Mouse (Mus musculus): Measurements from ENCODE around the gene Mus81.
A peak's percentile ranks its signal among the peaks of the same experiment; 100 is the strongest.
"Not testable (repeated sequence)": the region's sequence is repeated elsewhere in the genome, so short reads cannot be mapped to it uniquely, and the experiment has no call there.

The Mus81 gene

DNA sequence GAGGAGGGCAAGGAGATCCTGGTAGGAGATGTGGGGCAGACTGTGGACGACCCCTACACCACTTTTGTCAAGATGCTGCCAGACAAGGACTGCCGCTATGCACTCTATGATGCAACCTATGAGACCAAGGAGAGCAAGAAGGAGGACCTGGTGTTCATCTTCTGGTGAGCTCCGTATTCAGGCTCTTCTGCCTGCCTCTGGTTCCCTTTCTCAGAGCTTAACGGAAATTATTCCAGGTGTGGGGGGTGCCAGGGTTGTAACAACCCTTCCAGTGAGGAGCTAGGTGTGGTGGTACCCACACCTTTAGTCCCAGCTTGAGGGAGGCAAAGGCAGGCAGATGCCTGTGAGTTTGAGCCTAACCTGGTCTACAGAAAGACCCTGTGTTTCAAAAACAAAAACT lies 4.4 kb upstream of the Mus81 start:
- no peak for DNase-seq (ENCODE audit: low read depth, low spot score)

- peak; percentile 80 for DNase-seq (ENCODE audit: low read depth, low spot score)
Observed at GRCm38 (mm10) chr19:5490898-5491708, 2.9 kb upstream of the Mus81 start.

DNA sequence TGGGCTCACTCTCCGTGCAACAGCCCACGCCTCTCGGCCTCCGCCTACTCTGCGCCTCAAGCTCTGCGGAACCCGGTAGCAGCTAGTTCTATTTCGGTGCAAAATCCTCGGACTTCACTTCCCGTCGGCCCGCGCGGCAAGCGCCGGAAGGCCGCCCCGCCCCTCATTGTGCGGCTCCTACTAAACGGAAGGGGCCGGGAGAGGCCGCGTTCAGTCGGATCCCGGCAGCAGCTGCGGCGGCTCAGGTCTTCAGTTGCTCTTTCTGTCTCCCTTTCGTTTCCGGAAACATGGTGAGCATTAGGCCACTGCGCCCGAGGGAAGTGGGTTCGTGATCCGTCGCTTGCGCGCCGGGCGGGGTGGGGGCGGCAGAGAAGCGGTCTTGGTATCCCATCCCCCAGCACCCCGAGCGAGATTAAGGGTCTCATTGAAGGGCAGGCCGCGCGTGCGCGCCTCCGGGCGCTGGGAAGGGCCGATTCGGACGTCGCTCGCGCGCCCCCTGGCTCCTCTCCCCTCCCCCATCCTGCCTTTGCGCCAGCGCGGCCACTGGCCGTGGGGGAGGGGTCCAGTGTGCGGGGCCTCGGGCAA lies 2.2 kb upstream of the Mus81 start, which contains the start of gene Cfl1:
TSS of gene Cfl1 (plus strand) at position 143 of the 585 bp plus-strand sequence.
- DNase-seq (ENCODE audit: low read depth, low spot score): peak; percentile 94

GRCm38 (mm10) chr19:5489721-5490120 lies 1.5 kb upstream of the Mus81 start:
- not testable (repeated sequence) for DNase-seq (ENCODE audit: low read depth, low spot score)

DNA sequence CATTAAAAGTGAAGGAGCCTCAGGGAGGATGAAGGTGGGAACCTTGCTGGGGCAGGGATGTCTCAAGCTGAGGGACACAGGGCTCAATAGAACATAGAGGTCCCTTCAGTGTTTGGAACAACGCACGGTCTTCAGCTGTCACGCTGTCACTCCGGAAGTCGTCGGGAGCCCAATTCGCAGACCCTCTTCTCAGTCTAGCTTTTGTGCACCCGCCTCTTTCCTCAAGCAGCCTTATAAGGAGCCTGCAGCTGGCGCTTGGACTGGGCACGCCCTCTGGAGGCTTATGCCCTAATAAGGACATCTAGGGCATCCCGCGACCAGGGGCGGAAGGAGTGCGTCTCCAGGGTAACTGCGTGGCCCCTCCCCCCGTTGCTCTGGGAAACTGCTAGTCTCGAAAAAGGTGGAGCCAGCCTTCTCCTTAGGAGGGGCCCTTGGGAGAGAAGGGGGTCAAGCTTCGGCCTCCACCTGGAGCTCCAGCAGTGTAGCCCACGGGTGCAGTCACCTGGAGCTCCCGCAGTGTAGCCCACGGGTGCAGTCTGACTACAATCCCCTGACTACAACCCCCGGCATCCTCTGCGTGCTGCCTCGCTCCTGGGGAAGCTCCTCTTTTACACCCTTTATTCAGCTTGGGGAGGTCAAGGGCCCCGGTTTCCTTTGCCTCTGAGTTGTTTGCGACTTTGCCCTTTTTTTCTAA lies 823 bp upstream of the Mus81 start:
- DNase-seq (ENCODE audit: low read depth, low spot score): peak; percentile 98

GRCm38 (mm10) chr19:5486771-5487170 lies 1.4 kb downstream of the Mus81 start:
- DNase-seq (ENCODE audit: low read depth, low spot score): no peak

DNA sequence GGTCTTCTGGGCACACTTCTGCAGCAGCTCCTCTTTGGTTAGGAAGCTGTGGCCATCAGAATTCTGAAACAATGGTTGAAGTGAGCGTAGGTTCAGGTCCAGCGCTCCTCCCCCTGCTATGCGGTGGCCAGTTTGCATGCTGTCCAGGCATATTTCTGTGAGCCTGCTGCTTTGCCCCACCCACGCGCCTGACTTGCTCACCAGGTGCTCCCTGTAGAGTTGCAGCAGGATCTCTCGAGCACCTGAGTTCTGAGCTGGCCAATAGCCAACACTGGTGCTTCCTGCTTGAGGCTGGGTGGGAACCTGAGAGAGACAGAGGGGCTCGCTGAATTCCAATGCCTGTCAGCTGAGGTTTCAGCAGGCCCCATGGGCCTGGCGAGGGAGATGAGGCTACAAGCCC lies 1.9 kb downstream of the Mus81 start:
- DNase-seq (ENCODE audit: low read depth, low spot score): no peak

GRCm38 (mm10) chr19:5485821-5486220 lies 2.4 kb downstream of the Mus81 start:
- no peak for DNase-seq (ENCODE audit: low read depth, low spot score)

DNA sequence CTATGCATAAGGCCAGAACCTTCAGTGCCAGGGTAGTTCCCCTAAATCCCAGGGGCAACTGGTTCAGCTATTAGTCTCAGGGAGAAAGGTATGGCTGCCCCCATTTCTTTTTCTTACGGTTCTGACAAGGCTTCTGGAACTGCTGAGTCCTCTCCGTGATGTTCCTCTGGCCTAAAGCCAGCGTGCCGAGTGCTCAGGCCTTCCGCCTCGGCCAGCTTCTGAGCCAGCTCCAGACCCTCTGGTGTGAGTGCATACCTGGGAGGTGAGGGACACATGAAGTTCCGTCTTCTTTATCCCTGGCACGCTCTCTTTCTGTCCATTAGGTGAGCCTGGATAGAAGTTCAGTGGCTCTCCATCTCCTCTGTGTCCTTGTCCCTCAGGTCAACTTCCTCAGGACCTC lies 2.8 kb downstream of the Mus81 start:
- no peak for DNase-seq (ENCODE audit: low read depth, low spot score)

GRCm38 (mm10) chr19:5484496-5484895 lies 3.7 kb downstream of the Mus81 start:
- no peak for DNase-seq (ENCODE audit: low read depth, low spot score)

- DNase-seq (ENCODE audit: low read depth, low spot score): no peak
Observed at GRCm38 (mm10) chr19:5483386-5484359, 4.5 kb downstream of the Mus81 start.

- no peak for DNase-seq (ENCODE audit: low read depth, low spot score)
Observed at GRCm38 (mm10) chr19:5481398-5481797, 6.8 kb downstream of the Mus81 start.

DNA sequence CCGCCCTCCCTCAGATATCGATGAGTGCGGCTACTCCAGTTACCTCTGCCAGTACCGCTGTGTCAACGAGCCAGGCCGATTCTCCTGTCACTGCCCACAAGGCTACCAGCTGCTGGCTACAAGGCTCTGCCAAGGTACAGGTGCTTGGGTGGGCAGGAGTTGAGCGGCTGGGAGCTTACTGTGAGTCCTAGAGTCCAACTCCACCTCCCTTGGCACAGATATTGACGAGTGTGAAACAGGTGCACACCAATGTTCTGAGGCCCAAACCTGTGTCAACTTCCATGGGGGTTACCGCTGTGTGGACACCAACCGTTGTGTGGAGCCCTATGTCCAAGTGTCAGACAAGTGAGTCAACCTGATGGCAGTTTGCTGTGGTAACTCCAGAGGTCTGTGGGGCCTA lies 8.2 kb downstream of the Mus81 start:
- no peak for DNase-seq (ENCODE audit: low read depth, low spot score)

DNA sequence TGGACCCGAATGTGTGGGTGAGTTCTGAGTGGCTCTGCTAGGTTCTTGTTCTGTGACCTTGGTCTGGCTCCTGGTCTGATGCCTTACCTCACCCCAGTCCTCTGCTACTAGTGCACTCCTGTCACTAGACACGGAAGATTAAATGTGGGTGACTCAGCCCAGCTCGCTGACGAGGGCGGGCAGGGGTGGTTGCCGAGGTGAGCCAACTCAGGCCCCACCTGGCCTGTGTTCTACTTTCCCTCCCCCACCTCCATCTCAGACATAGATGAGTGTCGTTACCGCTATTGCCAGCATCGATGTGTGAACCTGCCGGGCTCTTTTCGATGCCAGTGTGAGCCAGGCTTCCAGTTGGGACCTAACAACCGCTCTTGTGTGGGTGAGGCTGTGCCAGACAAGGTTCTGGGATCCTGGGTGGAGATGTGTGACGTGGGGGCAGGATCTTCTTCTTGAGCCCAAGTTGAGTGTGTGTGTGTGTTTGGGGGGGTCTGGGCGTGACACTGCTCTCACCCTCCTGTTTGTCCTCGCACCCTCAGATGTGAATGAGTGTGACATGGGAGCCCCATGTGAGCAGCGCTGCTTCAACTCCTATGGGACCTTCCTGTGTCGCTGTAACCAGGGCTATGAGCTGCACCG lies 10.4 kb downstream of the Mus81 start:
- DNase-seq (ENCODE audit: low read depth, low spot score): no peak

DNA sequence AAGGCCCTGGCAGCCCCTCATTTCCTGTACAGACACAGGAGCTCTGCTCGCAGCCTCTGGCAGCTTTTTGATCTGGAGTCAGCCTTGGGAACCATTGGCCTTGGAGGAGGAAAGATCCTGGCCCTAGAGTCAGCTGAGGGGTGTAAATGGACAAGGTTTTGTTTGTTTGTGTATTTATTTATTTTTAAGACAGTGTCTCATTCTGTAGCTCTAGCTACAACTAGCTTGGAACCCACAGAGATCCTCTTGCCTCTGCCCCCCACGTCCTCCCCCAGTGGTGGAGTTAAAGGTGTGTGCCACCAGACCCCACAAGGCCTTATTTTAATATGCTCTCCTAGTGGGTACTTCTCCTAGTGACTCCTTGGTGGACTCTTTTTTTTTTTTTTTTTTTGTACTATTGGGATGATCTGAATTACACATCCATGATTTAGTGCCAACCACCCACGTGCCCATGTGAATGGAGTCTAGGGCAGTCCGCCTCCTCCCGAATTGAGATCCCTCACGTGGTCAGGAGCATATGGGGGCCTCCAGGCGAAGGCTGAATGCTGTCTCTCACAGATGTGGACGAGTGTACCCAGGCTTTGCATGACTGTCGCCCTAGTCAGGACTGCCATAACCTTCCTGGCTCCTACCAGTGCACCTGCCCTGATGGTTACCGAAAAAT lies 11.1 kb downstream of the Mus81 start:
- DNase-seq (ENCODE audit: low read depth, low spot score): no peak

DNA sequence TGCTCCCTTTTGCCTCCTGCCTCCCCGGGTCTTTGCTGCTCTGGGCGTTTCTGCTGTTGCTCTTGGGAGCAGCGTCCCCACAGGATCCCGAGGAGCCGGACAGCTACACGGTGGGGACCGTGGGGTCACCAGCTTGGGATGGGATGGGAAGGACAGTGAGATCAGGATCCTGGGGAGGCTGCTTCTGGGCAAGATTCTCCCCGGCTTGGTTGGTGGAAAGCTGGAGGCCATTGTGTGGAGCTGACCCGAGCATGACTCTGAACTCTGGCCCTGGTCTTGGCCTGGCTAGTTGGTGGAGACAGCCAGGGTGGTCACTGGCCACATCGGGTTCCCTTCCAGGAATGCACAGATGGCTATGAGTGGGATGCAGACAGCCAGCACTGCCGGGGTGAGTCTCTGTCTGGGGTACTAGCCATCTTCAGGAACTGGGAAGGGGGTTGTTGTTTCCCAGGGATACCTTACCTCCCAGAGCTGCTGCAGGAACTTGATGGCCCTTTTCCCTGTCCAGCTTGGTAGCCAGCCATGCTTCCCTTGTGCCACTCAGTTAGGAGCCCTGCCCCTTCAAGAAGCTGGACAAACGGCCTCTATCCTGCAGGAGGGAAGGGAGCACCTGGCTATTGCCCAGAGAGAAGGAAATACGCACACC lies 13.0 kb downstream of the Mus81 start:
- no peak for DNase-seq (ENCODE audit: low read depth, low spot score)

DNA sequence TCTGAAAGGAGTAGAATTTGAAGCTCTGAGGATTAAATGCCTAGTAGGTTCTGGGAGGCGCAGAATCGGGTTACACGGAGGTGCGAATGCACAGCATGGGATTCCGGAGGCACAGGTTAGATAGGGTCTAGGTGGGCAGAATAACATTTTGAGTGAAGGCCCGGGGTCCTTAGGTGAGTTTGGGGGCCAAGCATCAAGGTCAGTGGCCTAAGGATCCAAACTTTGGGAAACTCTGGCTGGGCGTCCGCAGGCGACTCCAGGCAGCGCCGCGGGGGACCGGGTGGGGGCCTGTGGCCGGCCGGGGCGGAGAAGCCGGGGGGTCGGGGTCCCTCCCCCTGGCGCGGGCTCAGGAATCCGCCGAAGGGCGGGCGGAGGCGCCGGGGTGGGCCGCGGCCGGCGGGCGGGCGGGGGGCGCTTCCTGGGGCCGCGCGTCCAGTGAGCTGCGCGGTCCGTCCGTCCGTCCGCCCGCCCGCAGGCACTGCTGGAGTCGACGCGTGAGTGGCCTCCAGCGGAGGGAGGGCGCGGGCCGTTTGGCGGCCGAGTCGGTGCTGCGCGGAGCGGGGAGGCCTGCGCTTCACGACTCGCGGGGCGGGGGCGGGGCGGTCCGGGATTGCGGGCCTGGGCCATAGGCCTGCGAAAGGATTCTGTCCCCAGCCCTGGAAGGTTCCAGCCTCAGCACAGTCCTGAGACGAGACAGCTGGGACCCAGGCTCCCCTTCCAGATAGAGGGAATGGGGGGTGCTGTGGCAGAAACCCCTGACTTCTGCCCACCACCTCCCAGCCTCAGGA lies 13.7 kb downstream of the Mus81 start:
- DNase-seq (ENCODE audit: low read depth, low spot score): no peak

- peak; percentile 80 for DNase-seq (ENCODE audit: low read depth, low spot score)
Observed at GRCm38 (mm10) chr19:5473720-5474119, 14.5 kb downstream of the Mus81 start, which contains the start of gene Efemp2. Efemp2 (plus strand) TSS chr19:5473954.

DNA sequence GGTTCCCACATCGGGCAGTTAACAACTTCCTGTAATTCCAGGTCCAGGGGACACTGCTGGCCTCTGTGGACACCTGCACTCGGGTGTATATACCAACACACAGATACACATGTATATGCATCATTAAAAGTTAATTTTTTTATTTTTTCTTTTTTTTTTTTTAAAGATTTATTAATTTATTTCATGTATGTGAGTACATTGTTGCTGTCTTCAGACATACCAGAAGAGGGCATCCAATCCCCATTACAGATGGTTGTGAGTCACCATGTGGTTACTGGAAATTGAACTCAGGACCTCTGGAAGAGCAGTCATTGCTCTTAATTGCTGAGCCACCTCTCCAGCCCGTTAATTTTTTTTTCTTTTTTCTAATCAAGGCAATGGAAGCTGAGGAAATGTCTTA lies 15.3 kb downstream of the Mus81 start:
- DNase-seq (ENCODE audit: low read depth, low spot score): no peak

Data from skeletal muscle tissue, adult 2 months (tissue).